Mouse (Mus musculus) cerebellum, adult 9-10 months (tissue): ENCODE measurements at regions not wholly inside any gene's neighbourhood (a gene's known extent, or its start where the extent isn't known, plus 50 kb on each side); places are given as distances from the start of the nearest gene placed in this dataset.
A peak's percentile ranks its signal among the peaks of the same experiment; 100 is the strongest.

Source experiments
- DNase-seq: peaks from one replicate; pipeline ENCODE4 v3.0.0; 2022

- peak; percentile 6 for DNase-seq
Observed at GRCm38 (mm10) chr16:61850310-61850709, 936.3 kb downstream of the Nsun3 start.
